Mouse (Mus musculus): ENCODE measurements at regions not wholly inside any gene's neighbourhood (a gene's known extent, or its start where the extent isn't known, plus 50 kb on each side); places are given as distances from the start of the nearest gene placed in this dataset.

- DNase-seq (ENCODE audit: low spot score in 2 of 2), result no peak
These were observed 52.7 kb upstream of the Trpc4 start for GRCm38 (mm10) chr3:54103098-54103497.

- DNase-seq (ENCODE audit: low spot score in 2 of 2), result no peak
These were observed 72.2 kb upstream of the Trpc4 start for GRCm38 (mm10) chr3:54083634-54084033.

- no peak for DNase-seq (ENCODE audit: low spot score in 2 of 2)
These were observed 79.4 kb upstream of the Trpc4 start for GRCm38 (mm10) chr3:54076461-54076860.

GRCm38 (mm10) chr3:54060653-54061052 lies 95.2 kb upstream of the Trpc4 start:
- no peak for DNase-seq (ENCODE audit: low spot score in 2 of 2)

GRCm38 (mm10) chr3:54054376-54054775 lies 101.5 kb upstream of the Trpc4 start:
- peak; percentile 47 to 51 for DNase-seq (ENCODE audit: low spot score in 2 of 2)

- DNase-seq (ENCODE audit: low spot score in 2 of 2), result peak in 1 of 2 experiments; percentile 22
These were observed 106.5 kb upstream of the Trpc4 start for GRCm38 (mm10) chr3:54049370-54049769.

GRCm38 (mm10) chr3:54048091-54048670 lies 107.7 kb upstream of the Trpc4 start:
- no peak for DNase-seq (ENCODE audit: low spot score in 2 of 2)

GRCm38 (mm10) chr3:54027365-54027764 lies 128.5 kb upstream of the Trpc4 start:
- no peak for DNase-seq (ENCODE audit: low spot score in 2 of 2)

- DNase-seq (ENCODE audit: low spot score in 2 of 2), result no peak
These were observed 135.6 kb upstream of the Trpc4 start for GRCm38 (mm10) chr3:54020196-54020595.

- DNase-seq (ENCODE audit: low spot score in 2 of 2), result no peak
These were observed 137.7 kb upstream of the Trpc4 start for GRCm38 (mm10) chr3:54017943-54018649.

- no peak for DNase-seq (ENCODE audit: low spot score in 2 of 2)
These were observed 139.0 kb upstream of the Trpc4 start for GRCm38 (mm10) chr3:54016877-54017276.

GRCm38 (mm10) chr3:54011016-54011415 lies 144.8 kb upstream of the Trpc4 start:
- DNase-seq (ENCODE audit: low spot score in 2 of 2), result no peak

GRCm38 (mm10) chr3:53992993-53993392 lies 129.4 kb upstream of the Ufm1 start:
- no peak for DNase-seq (ENCODE audit: low spot score in 2 of 2)

GRCm38 (mm10) chr3:53988796-53989195 lies 125.2 kb upstream of the Ufm1 start:
- peak in 1 of 2 experiments; percentile 24 for DNase-seq (ENCODE audit: low spot score in 2 of 2)

GRCm38 (mm10) chr3:53988256-53988655 lies 124.6 kb upstream of the Ufm1 start:
- DNase-seq (ENCODE audit: low spot score in 2 of 2), result peak in 1 of 2 experiments; percentile 27

- DNase-seq (ENCODE audit: low spot score in 2 of 2), result no peak
These were observed 123.7 kb upstream of the Ufm1 start for GRCm38 (mm10) chr3:53987316-53987715.

GRCm38 (mm10) chr3:53984743-53985550 lies 121.3 kb upstream of the Ufm1 start:
- DNase-seq (ENCODE audit: low spot score in 2 of 2), result no peak

- no peak for DNase-seq (ENCODE audit: low spot score in 2 of 2)
These were observed 118.7 kb upstream of the Ufm1 start for GRCm38 (mm10) chr3:53982311-53982710.

- no peak for DNase-seq (ENCODE audit: low spot score in 2 of 2)
These were observed 118.0 kb upstream of the Ufm1 start for GRCm38 (mm10) chr3:53981585-53981984.

GRCm38 (mm10) chr3:53977379-53978080 lies 113.9 kb upstream of the Ufm1 start:
- no peak for DNase-seq (ENCODE audit: low spot score in 2 of 2)

- peak in 1 of 2 experiments; percentile 23 for DNase-seq (ENCODE audit: low spot score in 2 of 2)
These were observed 111.4 kb upstream of the Ufm1 start for GRCm38 (mm10) chr3:53974905-53975551.

Data from layer of hippocampus, postnatal 10 days (tissue).